Mouse (Mus musculus) layer of hippocampus, adult 18-20 months (tissue): ENCODE measurements around the gene Wfdc21. TPM values are rescaled to one million over a fixed set of nuclear protein-coding genes. Genes with fewer than 3 reads are reported as not detected.

ENCODE experiments used
- DNase-seq, 2 experiments: peaks; one replicate each; pipeline ENCODE4 v3.0.0; 2022; ENCODE audit warnings: low spot score in 2 of 2
- total RNA-seq, 2 experiments: library from RNA; stranded (reverse); gene quantifications; 2 replicates each; pipeline ENCODE4 v1.2.3; 2021

Gene Wfdc21
- total RNA-seq, 2 experiments from 2014 or later = not detected

DNA sequence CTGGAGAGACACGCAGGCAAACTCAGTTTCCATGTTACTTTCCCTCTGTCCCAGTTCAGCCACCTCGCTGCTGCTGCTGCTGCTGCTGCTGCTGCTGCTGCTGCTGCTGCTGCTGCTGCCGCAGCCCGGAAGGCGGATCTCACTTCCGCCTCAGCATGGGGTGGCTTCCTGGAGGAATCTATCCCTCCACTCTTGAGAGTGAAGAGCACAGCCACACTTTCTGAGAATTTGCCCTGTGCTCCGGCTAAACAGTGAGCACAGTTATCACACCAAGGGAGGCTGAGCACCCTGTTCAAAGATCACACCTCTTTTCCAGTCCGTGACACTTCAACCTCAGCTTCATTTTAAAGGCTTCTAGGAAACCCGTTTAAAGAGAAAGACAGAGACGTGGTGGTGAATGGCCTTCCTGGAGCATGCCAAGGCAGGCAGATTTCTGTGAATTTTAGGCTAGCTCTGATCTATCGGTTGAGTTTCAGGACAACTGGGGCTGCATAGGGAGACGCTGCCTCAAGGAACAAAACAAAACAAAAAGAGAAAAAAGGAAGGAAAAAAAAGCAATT, 53.2 kb downstream of the Wfdc21 start:
- DNase-seq = no peak

- DNase-seq = no peak
Observed at GRCm38 (mm10) chr11:83802166-83802565, 55.4 kb downstream of the Wfdc21 start.

Other genes with a start within 250 kb of the Wfdc21 start
- not detected for gene Heatr9, start 224.8 kb upstream of the Wfdc21 start, total RNA-seq
- not detected for gene Ccl5, start 216.4 kb upstream of the Wfdc21 start, total RNA-seq
- 1 to 10 TPM; 2.4 to 5.0 TPM for gene Ccl9, start 168.3 kb upstream of the Wfdc21 start, total RNA-seq
- 1 to 10 TPM; 2.8 to 2.9 TPM for gene Ccl6, start 153.9 kb upstream of the Wfdc21 start, total RNA-seq
- gene Rpl9-ps1, start 101.3 kb upstream of the Wfdc21 start, total RNA-seq = not detected
- not detected for gene Ccl3, start 97.6 kb upstream of the Wfdc21 start, total RNA-seq
- gene Ccl4, start 84.4 kb upstream of the Wfdc21 start, total RNA-seq = not detected
- not detected for gene Wfdc17, start 42.9 kb upstream of the Wfdc21 start, total RNA-seq
- gene Wfdc18, start 37.9 kb upstream of the Wfdc21 start, total RNA-seq = under 1 TPM; 0.69 to 0.96 TPM
- 10 to 100 TPM; 15.0 to 16.0 TPM for gene Heatr6, start 6.8 kb downstream of the Wfdc21 start, total RNA-seq
- gene Hnf1b, start 103.1 kb downstream of the Wfdc21 start, total RNA-seq = under 1 TPM; 0.27 to 0.43 TPM
- 10 to 100 TPM; 13.1 to 16.4 TPM for gene Ddx52, start 195.1 kb downstream of the Wfdc21 start, total RNA-seq
- 10 to 100 TPM; 66.6 to 70.6 TPM for gene Synrg, start 217.5 kb downstream of the Wfdc21 start, total RNA-seq